Mouse (Mus musculus) cerebellum, adult 2 months (tissue): ENCODE measurements at regions not wholly inside any gene's neighbourhood (a gene's known extent, or its start where the extent isn't known, plus 50 kb on each side); places are given as distances from the start of the nearest gene placed in this dataset.

Source experiments
- DNase-seq, 2 experiments: peaks; one replicate each; pipeline ENCODE4 v3.0.0; 2021
- H3K27ac ChIP-seq: fragments of 200-500 bp; 2 replicates; pipeline ENCODE4 v1.5.1; 2012; ENCODE audit warnings: low read length, control low read depth, inconsistent platforms; ENCODE audit not compliant: insufficient read depth
- H3K27me3 ChIP-seq: fragments of 200-500 bp; 2 replicates; pipeline ENCODE4 v1.6.1; 2012; ENCODE audit warnings: inconsistent platforms, mild to moderate bottlenecking, low read length, moderate library complexity; ENCODE audit not compliant: control insufficient read depth, insufficient read depth
- H3K4me1 ChIP-seq: fragments of 200-500 bp; 2 replicates; pipeline ENCODE4 v1.6.1; 2011; ENCODE audit warnings: low read length; ENCODE audit not compliant: control insufficient read depth, insufficient read depth
- H3K4me3 ChIP-seq: fragments of 200-500 bp; replicated peaks from 2 replicates; pipeline ENCODE3; 2011; ENCODE audit warnings: mild to moderate bottlenecking, low read depth, low read length, control low read depth; ENCODE audit not compliant: insufficient read depth
- CTCF ChIP-seq: fragments of 200-500 bp; IDR thresholded peaks from 2 replicates; pipeline ENCODE4 v1.5.1; 2011; ENCODE audit warnings: low read depth, mild to moderate bottlenecking, control low read depth, low read length, moderate library complexity, borderline replicate concordance; ENCODE audit not compliant: insufficient read depth
- POLR2A ChIP-seq: fragments of 200-500 bp; IDR thresholded peaks from 2 replicates; pipeline ENCODE4 v1.6.1; 2011; ENCODE audit warnings: low read length, control low read depth, borderline replicate concordance; ENCODE audit not compliant: insufficient read depth
- WGBS: fragments of 180-500 bp; shearing (Covaris S2); methylation state at CpG from one replicate; pipeline ENCODE4 v1.1.7; 2018; 5-methylcytosine and 5-hydroxymethylcytosine counted together

DNA sequence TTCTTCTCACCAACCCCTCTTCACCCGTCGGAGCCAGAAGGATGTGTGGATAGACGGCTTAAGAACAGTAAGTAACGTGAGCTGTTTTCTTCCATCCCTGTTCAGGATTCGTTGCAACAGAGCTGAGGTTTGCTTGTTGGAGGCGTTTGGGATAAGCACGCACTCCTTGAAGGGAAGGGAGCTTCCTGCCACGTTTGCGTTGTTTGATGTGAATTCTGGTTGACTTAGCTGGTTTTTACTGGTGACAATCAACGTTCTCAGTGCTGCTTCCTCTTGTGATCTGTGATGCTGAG, 116.0 kb upstream of the Dnajc19 start:
- TF ChIP-seq POLR2A (no peak), CTCF (no peak)
- Histone ChIP-seq H3K4me3 (no peak overlapping the region), H3K27ac (no peak overlapping the region), H3K27me3 (no peaks in the 10 kb centered on the region; the same call in 1 of the 2 replicates), H3K4me1 (no peaks in the 10 kb centered on the region)
- WGBS, result 33% methylated on average over 10 of the region's 10 CpGs
- no peak for DNase-seq

DNA sequence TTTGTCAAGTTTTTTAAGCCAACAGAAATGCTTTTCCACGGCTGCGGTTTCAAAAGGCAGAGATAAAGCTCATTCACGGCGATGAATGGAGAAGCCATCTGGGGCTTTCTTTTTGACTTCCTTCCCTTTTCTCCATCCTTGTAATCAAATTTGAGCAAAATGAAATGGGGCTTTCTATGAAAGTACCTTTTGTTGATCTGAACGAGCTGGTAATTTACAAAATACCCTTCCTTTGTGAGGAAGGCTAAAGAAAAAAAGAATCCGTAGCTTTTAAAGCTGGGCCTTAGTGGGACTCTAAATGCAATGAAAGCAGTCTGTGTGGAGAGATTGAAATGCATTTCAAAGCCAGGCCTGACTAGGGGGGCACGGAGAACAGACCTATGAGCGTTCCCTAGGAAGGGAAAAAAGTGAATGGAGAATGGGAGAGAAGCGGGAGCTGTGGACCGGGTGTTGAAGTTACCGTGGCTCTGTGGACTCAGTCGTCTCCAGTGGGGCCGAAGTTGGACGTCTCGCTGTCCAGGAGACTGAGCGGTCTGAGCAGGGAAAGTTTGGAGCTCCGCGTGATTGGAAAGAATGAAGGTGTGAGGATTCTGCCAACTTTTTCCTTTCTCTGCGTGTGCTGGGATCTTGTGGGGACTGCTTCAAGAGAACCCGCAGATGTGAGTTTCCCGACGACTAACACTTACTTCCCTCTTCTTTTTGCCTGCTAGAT, 115.5 kb upstream of the Dnajc19 start:
- Histone ChIP-seq H3K27ac (no peak overlapping the region), H3K27me3 (no peaks in the 10 kb centered on the region; the same call in 1 of the 2 replicates), H3K4me1 (no peaks in the 10 kb centered on the region), H3K4me3 (no peak overlapping the region)
- no peak for DNase-seq
- TF ChIP-seq CTCF, result no peak
- TF ChIP-seq POLR2A, result no peak
- 34% methylated on average over 22 of the region's 22 CpGs for WGBS

DNA sequence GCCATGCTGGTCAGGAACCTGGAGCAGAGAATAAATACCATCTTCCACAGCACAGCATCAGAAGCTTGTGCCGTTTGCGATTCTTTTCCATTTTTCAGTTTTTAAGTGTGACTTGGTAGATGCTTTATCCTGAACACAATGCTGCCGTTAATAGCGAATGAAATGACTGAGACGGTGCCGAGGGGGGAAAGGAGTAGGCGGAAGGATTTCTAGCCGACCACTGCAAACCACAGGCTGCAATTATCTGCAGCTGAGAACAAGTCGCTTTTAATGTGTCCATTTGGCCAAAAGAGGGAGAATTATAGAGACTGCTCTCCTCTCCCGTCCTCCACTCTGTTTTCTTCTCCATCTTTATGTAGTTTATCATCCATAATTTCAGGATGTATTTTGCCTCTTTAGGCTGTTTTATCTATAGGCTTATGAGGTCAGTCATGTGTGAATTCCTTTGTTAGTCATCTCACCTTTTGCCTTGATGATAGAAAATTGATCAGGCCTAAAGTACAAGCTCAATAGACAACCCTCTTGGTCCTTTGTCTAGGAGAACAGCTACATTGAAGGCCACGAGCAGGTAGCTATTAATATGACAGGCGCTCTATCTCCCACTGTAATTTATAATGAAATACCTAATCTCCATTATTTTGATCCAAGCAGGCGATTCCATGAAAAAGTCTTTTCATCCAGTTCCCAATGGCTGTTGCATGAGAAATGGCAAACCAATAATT, 114.8 kb upstream of the Dnajc19 start:
- 67% methylated on average over 13 of the region's 13 CpGs for WGBS
- DNase-seq, result no peak
- no peak overlapping the region for H3K27ac ChIP-seq
- TF ChIP-seq CTCF, result no peak
- TF ChIP-seq POLR2A, result no peak
- H3K4me1 ChIP-seq, result no peaks in the 10 kb centered on the region
- no peak overlapping the region for H3K4me3 ChIP-seq
- no peaks in the 10 kb centered on the region; the same call in 1 of the 2 replicates for H3K27me3 ChIP-seq

DNA sequence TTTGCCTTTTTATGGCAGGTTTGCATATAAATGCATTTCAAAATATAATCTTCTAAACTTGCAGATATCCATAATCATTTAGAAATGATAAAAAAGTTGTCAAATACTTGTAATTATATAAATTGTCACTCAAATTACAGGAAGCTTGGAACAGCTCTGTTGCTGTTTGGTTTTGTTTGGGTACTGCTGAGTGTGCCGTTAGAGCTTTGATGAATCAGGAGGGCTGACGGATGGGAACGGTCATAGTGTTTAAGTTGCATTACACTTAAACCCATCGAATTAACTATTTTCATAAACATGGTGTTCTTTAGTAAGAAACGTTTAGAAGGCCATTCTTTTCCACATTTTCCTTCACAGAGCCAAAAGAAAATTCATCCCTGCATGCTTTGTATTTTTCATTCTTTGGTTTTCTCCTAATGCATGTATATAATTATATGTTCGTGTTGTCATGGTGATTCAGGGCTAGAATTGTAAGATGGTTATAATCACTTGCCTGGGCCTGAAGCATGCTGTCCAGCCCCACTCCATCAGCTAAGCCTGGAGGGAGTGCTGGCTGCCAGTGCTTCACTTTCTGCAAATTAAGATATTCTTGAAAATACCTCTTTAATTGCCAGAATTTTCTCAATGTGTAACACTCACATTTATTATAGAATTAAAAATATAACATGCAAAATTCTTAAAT, 92.4 kb upstream of the Dnajc19 start:
- H3K27me3 ChIP-seq, result no peaks in the 10 kb centered on the region; the same call in 1 of the 2 replicates
- no peak overlapping the region for H3K27ac ChIP-seq
- no peak for TF ChIP-seq POLR2A
- TF ChIP-seq CTCF, result no peak
- no peaks in the 10 kb centered on the region for H3K4me1 ChIP-seq
- WGBS, result 78% methylated on average over 6 of the region's 6 CpGs
- no peak for DNase-seq
- no peak overlapping the region for H3K4me3 ChIP-seq

DNA sequence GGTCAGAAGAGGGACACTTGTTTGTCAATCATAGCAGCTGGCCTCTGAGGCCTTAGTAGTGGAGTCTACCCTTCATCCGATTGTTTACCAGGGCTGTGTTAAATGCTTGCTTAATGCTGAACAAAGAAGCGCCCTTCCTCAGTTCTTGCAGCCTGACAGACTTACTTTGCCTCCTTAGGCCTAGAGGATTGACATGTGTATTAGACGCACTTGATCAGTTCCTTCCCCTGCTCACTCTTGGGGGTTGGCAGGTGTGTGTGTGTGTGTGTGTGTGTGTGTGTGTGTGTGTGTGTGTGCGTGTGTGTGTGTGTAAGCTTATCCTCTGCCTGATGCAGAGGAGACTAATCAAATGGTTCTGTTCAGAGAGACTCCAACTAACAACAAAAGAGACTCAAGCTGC, 91.8 kb upstream of the Dnajc19 start:
- no peak for DNase-seq
- TF ChIP-seq CTCF (no peak), POLR2A (no peak)
- 36% methylated on average over 4 of the region's 4 CpGs for WGBS
- Histone ChIP-seq H3K4me1 (no peaks in the 10 kb centered on the region), H3K27me3 (no peaks in the 10 kb centered on the region; the same call in 1 of the 2 replicates), H3K4me3 (no peak overlapping the region), H3K27ac (no peak overlapping the region)

DNA sequence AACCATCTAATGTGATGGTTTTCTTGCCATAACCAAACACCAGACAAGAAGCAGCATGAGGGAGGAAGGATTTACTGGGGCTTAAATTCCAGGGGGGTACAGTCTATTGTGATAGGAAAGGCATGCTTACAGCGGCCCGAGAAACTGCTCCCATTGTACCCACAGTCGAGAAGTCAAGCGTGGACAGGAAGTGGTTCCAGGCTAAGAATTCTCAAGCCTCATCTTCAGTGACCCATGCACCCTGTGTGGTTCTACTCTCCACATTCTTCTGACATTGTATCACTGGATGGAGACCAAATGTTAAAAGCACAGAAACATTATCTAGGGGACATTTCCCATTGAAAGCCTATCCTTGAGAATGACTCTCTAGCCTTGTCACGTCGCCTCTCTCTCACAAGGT, 90.8 kb upstream of the Dnajc19 start:
- H3K27me3 ChIP-seq, result no peaks in the 10 kb centered on the region; the same call in 1 of the 2 replicates
- no peaks in the 10 kb centered on the region for H3K4me1 ChIP-seq
- TF ChIP-seq POLR2A (no peak), CTCF (no peak)
- WGBS, result 53% methylated on average over 6 of the region's 6 CpGs
- H3K4me3 ChIP-seq, result no peak overlapping the region
- no peak for DNase-seq
- no peak overlapping the region for H3K27ac ChIP-seq

DNA sequence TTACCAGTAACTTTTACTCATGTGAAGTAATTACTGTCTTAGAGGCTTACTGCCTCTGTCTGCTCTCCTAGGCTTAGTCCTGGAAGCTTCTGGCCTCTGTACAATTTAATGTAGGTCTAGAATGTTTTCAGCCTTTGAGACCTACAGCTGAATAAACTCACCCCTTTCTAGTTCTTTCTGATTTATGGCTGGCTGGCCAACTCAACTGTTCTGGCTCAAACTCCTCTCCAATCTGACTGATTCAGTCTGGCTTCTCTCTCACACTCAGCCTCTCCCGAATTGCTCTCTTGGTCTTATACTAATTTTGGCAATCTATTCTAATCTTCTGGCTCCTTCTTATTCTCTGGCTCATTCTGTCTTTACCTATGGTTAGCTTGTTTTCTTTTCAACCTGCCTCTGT, 87.0 kb upstream of the Dnajc19 start:
- TF ChIP-seq CTCF (no peak), POLR2A (no peak)
- Histone ChIP-seq H3K4me1 (no peaks in the 10 kb centered on the region), H3K4me3 (no peak overlapping the region), H3K27ac (no peak overlapping the region), H3K27me3 (no peaks in the 10 kb centered on the region; the same call in 1 of the 2 replicates)
- WGBS, result 72% methylated on average over 1 of the region's 1 CpGs
- no peak for DNase-seq

DNA sequence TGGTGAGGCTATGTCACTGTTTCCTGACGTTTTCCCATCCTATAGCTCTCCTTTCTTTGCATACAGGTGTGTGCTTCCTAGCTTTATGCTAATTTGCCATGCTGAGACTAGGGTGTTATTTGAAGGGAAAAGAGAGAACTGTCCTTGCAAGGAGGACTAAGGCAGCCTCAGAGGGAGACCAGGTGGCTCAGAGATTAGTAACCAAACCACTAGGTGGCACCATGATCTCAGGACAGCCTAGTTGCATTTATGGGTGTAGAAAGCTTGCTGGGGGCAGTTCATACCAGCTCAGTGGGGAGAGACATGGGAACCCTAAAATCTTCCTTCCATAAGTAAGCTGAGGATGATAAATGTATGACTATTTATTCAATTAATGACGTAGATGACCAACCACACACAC, 68.9 kb upstream of the Dnajc19 start:
- DNase-seq, result no peak
- WGBS, result 66% methylated on average over 2 of the region's 2 CpGs
- Histone ChIP-seq H3K27ac (no peak overlapping the region), H3K4me1 (no peaks in the 10 kb centered on the region), H3K4me3 (no peak overlapping the region), H3K27me3 (no peaks in the 10 kb centered on the region)
- no peak for TF ChIP-seq POLR2A
